Mouse (Mus musculus): ENCODE results near the gene Phlda2. TPM values are rescaled to one million over a fixed set of nuclear protein-coding genes. Genes with fewer than 3 reads are reported as not detected.

Phlda2 gene
- 0.79 TPM in 1 of 2 replicates, not detected in the other for polyA plus RNA-seq (2012; ENCODE audit: low replicate concordance)

DNA sequence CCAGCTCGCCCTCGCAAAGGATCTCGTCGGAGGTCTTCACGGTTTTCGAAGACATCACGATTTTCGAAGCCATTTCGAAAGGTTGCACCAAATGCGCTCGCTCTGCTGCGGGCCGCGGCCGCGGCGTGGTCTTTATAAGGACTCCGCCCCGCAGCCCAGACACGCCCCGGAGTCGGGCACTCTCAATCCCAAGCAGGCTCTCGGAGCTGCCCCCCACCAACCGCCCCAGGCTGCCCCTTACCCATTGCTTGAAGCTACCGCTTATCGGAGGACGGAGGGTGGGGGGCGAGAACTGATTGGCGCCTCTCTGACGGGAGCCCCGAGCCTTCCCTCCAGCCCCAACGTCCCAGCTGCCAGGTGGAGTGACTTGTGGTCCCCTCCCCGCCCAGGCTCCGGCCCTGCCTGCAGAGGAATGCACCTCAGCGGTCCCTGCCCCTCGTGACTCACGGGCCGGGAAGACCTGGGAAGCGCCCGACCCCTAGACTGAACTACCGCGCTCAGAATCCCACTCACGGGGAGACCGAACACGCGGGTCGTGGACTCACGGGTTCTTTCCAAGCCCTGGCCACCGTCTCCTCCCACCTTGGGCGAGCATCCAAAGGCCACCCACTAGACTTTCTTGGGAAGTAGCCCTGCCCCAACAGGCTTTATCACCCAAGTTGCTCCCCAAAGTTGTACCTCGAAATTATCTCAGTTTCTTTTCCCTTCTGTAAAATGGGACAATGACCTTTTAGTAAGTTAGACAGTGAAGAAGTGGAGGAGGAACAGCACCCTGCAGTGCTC is at the start of gene Phlda2:
Gene Phlda2 (minus strand): TSS at position 733 of the 783 bp plus-strand sequence.

DNA sequence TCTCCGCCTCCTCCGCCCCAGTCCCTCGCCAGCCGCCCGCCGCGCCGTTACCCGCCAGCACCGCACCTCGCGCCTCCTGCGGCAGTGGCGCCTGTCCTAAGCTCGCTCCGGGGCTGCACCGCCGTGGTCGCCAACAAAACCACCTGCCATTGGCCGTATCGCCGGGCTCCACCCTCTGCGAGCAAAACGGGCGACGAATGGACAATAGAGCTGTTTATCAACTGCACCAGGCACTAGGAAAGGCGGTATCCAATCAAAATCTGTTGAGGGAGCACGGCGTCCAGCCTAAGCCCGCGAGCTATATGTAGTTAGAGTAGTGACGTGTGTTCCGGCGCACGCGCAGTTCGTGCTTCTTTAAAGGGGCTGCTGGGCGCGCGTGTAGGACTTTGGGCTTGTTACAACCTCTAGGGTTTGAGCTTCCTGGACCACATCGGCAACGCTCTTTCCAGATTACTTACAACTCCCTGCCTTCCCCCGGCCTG is 46.1 kb upstream of the Phlda2 start, which contains the start of gene Nap1l4:
Gene Nap1l4 (minus strand): TSS at position 131 of the 482 bp plus-strand sequence.

DNA sequence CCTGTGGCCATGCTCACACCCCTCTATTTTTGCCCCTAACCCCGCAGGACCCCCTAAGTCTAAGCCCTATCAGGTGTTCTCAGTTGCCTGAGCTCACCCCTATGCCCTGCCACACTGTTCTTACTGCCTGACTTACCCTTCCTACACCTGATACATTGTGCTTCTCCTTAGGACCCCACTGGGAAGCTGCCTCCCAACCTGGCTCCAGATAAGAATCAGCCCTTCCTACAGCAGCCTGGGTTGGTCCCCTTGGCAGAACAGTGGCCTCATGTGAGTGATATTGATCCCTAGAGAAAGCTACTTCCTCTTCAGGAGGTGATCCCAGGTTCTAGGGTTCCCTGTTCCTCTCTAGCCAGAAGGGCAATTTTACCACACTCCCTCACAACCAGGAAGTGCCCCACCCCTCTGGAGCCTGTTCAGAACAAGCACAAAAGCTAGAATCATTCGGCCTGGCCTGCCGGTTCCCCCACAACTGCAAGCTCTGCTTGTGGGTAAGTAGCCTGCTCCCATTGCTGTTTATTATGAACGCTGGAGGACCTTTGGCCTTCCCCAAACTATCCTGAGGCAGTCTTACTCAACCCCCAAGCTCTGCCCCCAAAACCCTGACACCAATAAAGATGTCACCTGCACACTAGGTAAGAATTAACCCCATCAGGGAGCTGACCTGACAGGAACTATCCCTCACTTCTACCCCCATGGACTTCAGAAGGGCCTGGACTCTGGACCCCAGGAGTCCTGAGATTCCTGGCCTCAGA is 29.4 kb downstream of the Phlda2 start, which contains the start of gene Slc22a18:
Gene Slc22a18 (plus strand): TSS at position 390 of the 755 bp plus-strand sequence.

DNA sequence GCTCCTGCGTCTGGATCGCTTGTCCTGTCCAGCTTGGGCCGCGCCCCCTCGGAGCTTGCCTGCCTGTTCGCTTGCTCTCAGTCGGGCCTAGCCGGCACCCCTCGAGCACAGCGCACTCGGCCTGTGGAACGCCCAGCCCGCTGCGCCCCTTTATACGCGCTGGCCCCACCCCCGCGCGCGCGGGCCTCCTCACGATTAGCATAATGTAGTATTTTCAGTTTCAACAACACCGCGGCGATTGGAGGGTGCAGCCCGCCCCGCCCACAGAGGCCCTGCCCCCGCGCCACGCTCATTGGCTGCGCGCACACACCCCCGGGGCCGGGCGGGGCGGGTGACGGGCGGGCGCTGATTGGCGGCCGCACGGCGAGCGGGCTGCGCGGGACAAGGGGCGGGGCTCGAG is 42.1 kb downstream of the Phlda2 start, which contains the start of gene Cdkn1c:
Gene Cdkn1c (minus strand): TSS at position 177 of the 400 bp plus-strand sequence.

Other genes starting within 250 kb of the Phlda2 start
- gene Cdkn1c, start 42.1 kb downstream of the Phlda2 start, polyA plus RNA-seq (2012; ENCODE audit: low replicate concordance) = 1.7 and 2.8 TPM in 2 replicates
- 0.99 TPM in 1 of 2 replicates, not detected in the other for gene Slc22a18, start 29.4 kb downstream of the Phlda2 start, polyA plus RNA-seq (2012; ENCODE audit: low replicate concordance)
- 41.2 and 62.2 TPM in 2 replicates for gene Nap1l4, start 46.0 kb upstream of the Phlda2 start, polyA plus RNA-seq (2012; ENCODE audit: low replicate concordance)
- gene Cars, start 96.9 kb upstream of the Phlda2 start, polyA plus RNA-seq (2012; ENCODE audit: low replicate concordance) = 10.6 and 28.2 TPM in 2 replicates
- 0.96 and 1.4 TPM in 2 replicates for gene Tnfrsf26, start 125.6 kb upstream of the Phlda2 start, polyA plus RNA-seq (2012; ENCODE audit: low replicate concordance)
- 0.80 and 2.9 TPM in 2 replicates for gene Tnfrsf22, start 146.5 kb upstream of the Phlda2 start, polyA plus RNA-seq (2012; ENCODE audit: low replicate concordance)
- 0.19 and 0.52 TPM in 2 replicates for gene Tnfrsf23, start 182.7 kb upstream of the Phlda2 start, polyA plus RNA-seq (2012; ENCODE audit: low replicate concordance)

Measured in hematopoietic multipotent progenitor cell, adult 10-12 weeks (in vitro differentiated cells).